Mouse (Mus musculus): ENCODE data around the gene Fgf22. TPM values are rescaled to one million over a fixed set of nuclear protein-coding genes. Genes with fewer than 3 reads are reported as not detected.
A peak's percentile ranks its signal among the peaks of the same experiment; 100 is the strongest.

The Fgf22 gene
- polyA plus RNA-seq, 1 experiment from 2014 or later = not detected

GRCm38 (mm10) chr10:79767372-79768244 lies 12.7 kb downstream of the Fgf22 start:
- Histone ChIP-seq H3K36me3 (replicated peaks; ENCODE audit: insufficient read depth, low read length) (peaks cover 2% of the 10 kb centered on the region; the same call in 1 of the 2 replicates), H3K27ac (ENCODE audit: low read depth) (peak overlapping the region; percentile 71), H3K4me2 (ENCODE audit: low read depth, low read length) (peak overlapping the region; percentile 85), H3K9me3 (ENCODE audit: low read length) (0 out of 2 replicates have a peak, but pooled peaks cover 4% of the 10 kb centered on the region), H3K9ac (replicated peaks) (peak overlapping the region; percentile 96), H3K4me1 (ENCODE audit: insufficient read depth) (peaks cover 30% of the 10 kb centered on the region), H3K4me3 (ENCODE audit: low read depth, low read length) (peak overlapping the region; percentile 96), H3K27me3 (ENCODE audit: insufficient read depth, low read length) (no peaks in the 10 kb centered on the region)
- ATAC-seq (peak; percentile 38), DNase-seq (peak; percentile 81)
- TF ChIP-seq CTCF (IDR thresholded peaks at IDR 0.05; ENCODE audit: low read depth) = no peak
- no peak for TF ChIP-seq EP300 (IDR thresholded peaks at IDR 0.05; ENCODE audit: low read depth)
- 12% methylated on average over 40 of the region's 40 CpGs for WGBS (ENCODE audit: insufficient replicate concordance)

- H3K4me2 ChIP-seq (ENCODE audit: low read depth, low read length) = no peak overlapping the region
- no peak for ATAC-seq
- 0 out of 2 replicates have a peak, but pooled peaks cover 2% of the 10 kb centered on the region for H3K36me3 ChIP-seq (replicated peaks; ENCODE audit: insufficient read depth, low read length)
- H3K4me1 ChIP-seq (ENCODE audit: insufficient read depth) = peaks cover 30% of the 10 kb centered on the region
- H3K4me3 ChIP-seq (ENCODE audit: low read depth, low read length) = no peak overlapping the region
- TF ChIP-seq CTCF (IDR thresholded peaks at IDR 0.05; ENCODE audit: low read depth) (peak; percentile 96), EP300 (IDR thresholded peaks at IDR 0.05; ENCODE audit: low read depth) (no peak)
- H3K27me3 ChIP-seq (ENCODE audit: insufficient read depth, low read length) = no peaks in the 10 kb centered on the region
- 5% methylated on average over 5 of the region's 5 CpGs for WGBS (ENCODE audit: insufficient replicate concordance)
- H3K9me3 ChIP-seq (ENCODE audit: low read length) = 0 out of 2 replicates have a peak, but pooled peaks cover 4% of the 10 kb centered on the region
- DNase-seq = peak; percentile 83
- no peak overlapping the region for H3K27ac ChIP-seq (ENCODE audit: low read depth)
- H3K9ac ChIP-seq (replicated peaks) = no peak overlapping the region
Measured at GRCm38 (mm10) chr10:79768400-79768799, 13.5 kb downstream of the Fgf22 start.

- Histone ChIP-seq H3K36me3 (replicated peaks; ENCODE audit: insufficient read depth, low read length) (no peaks in the 10 kb centered on the region), H3K27ac (ENCODE audit: low read depth) (no peak overlapping the region), H3K9me3 (ENCODE audit: low read length) (0 out of 2 replicates have a peak, but pooled peaks cover 4% of the 10 kb centered on the region), H3K27me3 (ENCODE audit: insufficient read depth, low read length) (no peaks in the 10 kb centered on the region), H3K4me2 (ENCODE audit: low read depth, low read length) (no peak overlapping the region), H3K9ac (replicated peaks) (no peak overlapping the region), H3K4me3 (ENCODE audit: low read depth, low read length) (no peak overlapping the region), H3K4me1 (ENCODE audit: insufficient read depth) (peaks cover 22% of the 10 kb centered on the region)
- DNase-seq (no peak), ATAC-seq (no peak)
- WGBS (ENCODE audit: insufficient replicate concordance) = 54% methylated on average over 4 of the region's 4 CpGs
- TF ChIP-seq EP300 (IDR thresholded peaks at IDR 0.05; ENCODE audit: low read depth) (no peak), CTCF (IDR thresholded peaks at IDR 0.05; ENCODE audit: low read depth) (no peak)
Measured at GRCm38 (mm10) chr10:79769329-79769728, 14.5 kb downstream of the Fgf22 start.

GRCm38 (mm10) chr10:79772320-79772719 lies 17.4 kb downstream of the Fgf22 start:
- Histone ChIP-seq H3K9me3 (ENCODE audit: low read length) (0 out of 2 replicates have a peak, but pooled peaks cover 4% of the 10 kb centered on the region), H3K4me1 (ENCODE audit: insufficient read depth) (peaks cover 13% of the 10 kb centered on the region), H3K4me3 (ENCODE audit: low read depth, low read length) (no peak overlapping the region), H3K9ac (replicated peaks) (no peak overlapping the region), H3K27ac (ENCODE audit: low read depth) (no peak overlapping the region), H3K4me2 (ENCODE audit: low read depth, low read length) (no peak overlapping the region), H3K36me3 (replicated peaks; ENCODE audit: insufficient read depth, low read length) (no peaks in the 10 kb centered on the region), H3K27me3 (ENCODE audit: insufficient read depth, low read length) (peaks cover 6% of the 10 kb centered on the region; the same call in 1 of the 2 replicates)
- peak; percentile 15 for DNase-seq
- no peak for ATAC-seq
- 91% methylated on average over 3 of the region's 3 CpGs for WGBS (ENCODE audit: insufficient replicate concordance)
- TF ChIP-seq CTCF (IDR thresholded peaks at IDR 0.05; ENCODE audit: low read depth) (peak; percentile 47), EP300 (IDR thresholded peaks at IDR 0.05; ENCODE audit: low read depth) (no peak)

- TF ChIP-seq EP300 (IDR thresholded peaks at IDR 0.05; ENCODE audit: low read depth) = no peak
Measured at GRCm38 (mm10) chr10:79773208-79773607, 18.3 kb downstream of the Fgf22 start.

GRCm38 (mm10) chr10:79774486-79775279 lies 19.8 kb downstream of the Fgf22 start:
- TF ChIP-seq EP300 (IDR thresholded peaks at IDR 0.05; ENCODE audit: low read depth) (no peak), CTCF (IDR thresholded peaks at IDR 0.05; ENCODE audit: low read depth) (peak; percentile 55)
- Histone ChIP-seq H3K4me1 (ENCODE audit: insufficient read depth) (peaks cover 7% of the 10 kb centered on the region), H3K36me3 (replicated peaks; ENCODE audit: insufficient read depth, low read length) (no peaks in the 10 kb centered on the region), H3K4me3 (ENCODE audit: low read depth, low read length) (no peak overlapping the region), H3K9me3 (ENCODE audit: low read length) (0 out of 2 replicates have a peak, but pooled peaks cover 4% of the 10 kb centered on the region), H3K9ac (replicated peaks) (no peak overlapping the region), H3K4me2 (ENCODE audit: low read depth, low read length) (no peak overlapping the region), H3K27ac (ENCODE audit: low read depth) (no peak overlapping the region), H3K27me3 (ENCODE audit: insufficient read depth, low read length) (peaks cover 28% of the 10 kb centered on the region)
- peak; percentile 15 for DNase-seq
- 68% methylated on average over 5 of the region's 5 CpGs for WGBS (ENCODE audit: insufficient replicate concordance)
- ATAC-seq = no peak

More at GRCm38 (mm10) chr10:79773208-79773607, 18.3 kb downstream of the Fgf22 start:
- peaks cover 14% of the 10 kb centered on the region for H3K27me3 ChIP-seq (ENCODE audit: insufficient read depth, low read length)
- DNase-seq (peak; percentile 13), ATAC-seq (peak; percentile 37)
- no peak overlapping the region for H3K4me2 ChIP-seq (ENCODE audit: low read depth, low read length)
- peaks cover 10% of the 10 kb centered on the region for H3K4me1 ChIP-seq (ENCODE audit: insufficient read depth)
- no peak overlapping the region for H3K4me3 ChIP-seq (ENCODE audit: low read depth, low read length)
- H3K9me3 ChIP-seq (ENCODE audit: low read length) = 0 out of 2 replicates have a peak, but pooled peaks cover 4% of the 10 kb centered on the region
- 67% methylated on average over 2 of the region's 2 CpGs for WGBS (ENCODE audit: insufficient replicate concordance)
- no peaks in the 10 kb centered on the region for H3K36me3 ChIP-seq (replicated peaks; ENCODE audit: insufficient read depth, low read length)
- H3K27ac ChIP-seq (ENCODE audit: low read depth) = no peak overlapping the region
- H3K9ac ChIP-seq (replicated peaks) = no peak overlapping the region

Data from liver, postnatal 0 days (tissue).